Mouse (Mus musculus): Measurements from ENCODE around the gene Ccdc73. TPM values are rescaled to one million over a fixed set of nuclear protein-coding genes. Genes with fewer than 3 reads are reported as not detected.
"Not testable (repeated sequence)": the region's sequence is repeated elsewhere in the genome, so short reads cannot be mapped to it uniquely, and the experiment has no call there.

The Ccdc73 gene
- 4.8 TPM in 1 of 2 replicates, not detected in the other for total RNA-seq (2017)

GRCm38 (mm10) chr2:104867282-104867855, at the start of gene Ccdc73:
Gene Ccdc73 (plus strand): TSS chr2:104867805.
- ATAC-seq (ENCODE audit: extremely low read depth, insufficient number of reproducible peaks, low FRiP score, poor library complexity, severe bottlenecking): no peak

- ATAC-seq (ENCODE audit: extremely low read depth, insufficient number of reproducible peaks, low FRiP score, poor library complexity, severe bottlenecking): not testable (repeated sequence)
Observed at GRCm38 (mm10) chr2:104818763-104819162, 48.8 kb upstream of the Ccdc73 start.

GRCm38 (mm10) chr2:104826191-104826590, 41.4 kb upstream of the Ccdc73 start:
- ATAC-seq (ENCODE audit: extremely low read depth, insufficient number of reproducible peaks, low FRiP score, poor library complexity, severe bottlenecking): no peak

- ATAC-seq (ENCODE audit: extremely low read depth, insufficient number of reproducible peaks, low FRiP score, poor library complexity, severe bottlenecking): no peak
Observed at GRCm38 (mm10) chr2:104832486-104832885, 35.1 kb upstream of the Ccdc73 start.

GRCm38 (mm10) chr2:104840974-104841373, 26.6 kb upstream of the Ccdc73 start:
- no peak for ATAC-seq (ENCODE audit: extremely low read depth, insufficient number of reproducible peaks, low FRiP score, poor library complexity, severe bottlenecking)

- ATAC-seq (ENCODE audit: extremely low read depth, insufficient number of reproducible peaks, low FRiP score, poor library complexity, severe bottlenecking): no peak
Observed at GRCm38 (mm10) chr2:104841736-104842135, 25.9 kb upstream of the Ccdc73 start.

GRCm38 (mm10) chr2:104842559-104842958, 25.0 kb upstream of the Ccdc73 start:
- ATAC-seq (ENCODE audit: extremely low read depth, insufficient number of reproducible peaks, low FRiP score, poor library complexity, severe bottlenecking): no peak

- no peak for ATAC-seq (ENCODE audit: extremely low read depth, insufficient number of reproducible peaks, low FRiP score, poor library complexity, severe bottlenecking)
Observed at GRCm38 (mm10) chr2:104846638-104847414, 20.8 kb upstream of the Ccdc73 start.

GRCm38 (mm10) chr2:104847645-104848044, 20.0 kb upstream of the Ccdc73 start:
- peak; percentile 67; the same call in 1 of the 2 replicates for ATAC-seq (ENCODE audit: extremely low read depth, insufficient number of reproducible peaks, low FRiP score, poor library complexity, severe bottlenecking)

- no peak for ATAC-seq (ENCODE audit: extremely low read depth, insufficient number of reproducible peaks, low FRiP score, poor library complexity, severe bottlenecking)
Observed at GRCm38 (mm10) chr2:104848235-104849161, 19.1 kb upstream of the Ccdc73 start.

- peak; percentile 52 for ATAC-seq (ENCODE audit: extremely low read depth, insufficient number of reproducible peaks, low FRiP score, poor library complexity, severe bottlenecking)
Observed at GRCm38 (mm10) chr2:104849276-104849990, 18.2 kb upstream of the Ccdc73 start, which contains the start of gene Prrg4. Gene Prrg4 (minus strand): TSS chr2:104849876.

- no peak for ATAC-seq (ENCODE audit: extremely low read depth, insufficient number of reproducible peaks, low FRiP score, poor library complexity, severe bottlenecking)
Observed at GRCm38 (mm10) chr2:104849991-104850359, 17.6 kb upstream of the Ccdc73 start.

- ATAC-seq (ENCODE audit: extremely low read depth, insufficient number of reproducible peaks, low FRiP score, poor library complexity, severe bottlenecking): no peak
Observed at GRCm38 (mm10) chr2:104851686-104852085, 15.9 kb upstream of the Ccdc73 start.

- ATAC-seq (ENCODE audit: extremely low read depth, insufficient number of reproducible peaks, low FRiP score, poor library complexity, severe bottlenecking): no peak
Observed at GRCm38 (mm10) chr2:104852546-104852945, 15.1 kb upstream of the Ccdc73 start.

GRCm38 (mm10) chr2:104854836-104855235, 12.8 kb upstream of the Ccdc73 start:
- ATAC-seq (ENCODE audit: extremely low read depth, insufficient number of reproducible peaks, low FRiP score, poor library complexity, severe bottlenecking): no peak

- ATAC-seq (ENCODE audit: extremely low read depth, insufficient number of reproducible peaks, low FRiP score, poor library complexity, severe bottlenecking): no peak
Observed at GRCm38 (mm10) chr2:104855732-104856131, 11.9 kb upstream of the Ccdc73 start.

- ATAC-seq (ENCODE audit: extremely low read depth, insufficient number of reproducible peaks, low FRiP score, poor library complexity, severe bottlenecking): no peak
Observed at GRCm38 (mm10) chr2:104856218-104856617, 11.4 kb upstream of the Ccdc73 start.

- ATAC-seq (ENCODE audit: extremely low read depth, insufficient number of reproducible peaks, low FRiP score, poor library complexity, severe bottlenecking): not testable (repeated sequence)
Observed at GRCm38 (mm10) chr2:104858083-104858482, 9.5 kb upstream of the Ccdc73 start.

GRCm38 (mm10) chr2:104859060-104859459, 8.5 kb upstream of the Ccdc73 start:
- no peak for ATAC-seq (ENCODE audit: extremely low read depth, insufficient number of reproducible peaks, low FRiP score, poor library complexity, severe bottlenecking)
